Mouse (Mus musculus) urinary bladder, postnatal 14 days (tissue): ENCODE measurements around the gene Fbln1.
A peak's percentile ranks its signal among the peaks of the same experiment; 100 is the strongest.

Source experiments
- DNase-seq: peaks from one replicate; pipeline ENCODE4 v3.0.0; 2021; ENCODE audit warnings: low spot score

Fbln1 gene

DNA sequence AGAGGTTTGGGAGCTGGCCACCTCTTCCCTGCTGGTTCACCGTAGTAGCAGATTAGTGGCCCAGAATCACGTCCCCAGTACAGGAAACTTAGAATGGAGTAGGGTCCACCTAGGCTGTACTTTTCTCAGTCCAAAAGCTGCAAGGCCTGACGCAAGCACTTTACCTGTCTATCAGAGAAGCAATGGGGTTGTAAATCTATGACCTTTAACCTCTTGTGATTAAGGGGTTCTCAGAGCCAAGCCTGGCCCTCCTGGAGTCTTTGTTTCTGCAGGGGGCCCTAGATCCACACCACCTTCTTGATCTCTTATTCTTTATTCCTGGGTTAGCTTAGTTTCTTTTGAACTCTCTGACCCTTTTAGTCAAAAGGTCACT lies 940 bp downstream of the Fbln1 start:
- DNase-seq, result no peak

DNA sequence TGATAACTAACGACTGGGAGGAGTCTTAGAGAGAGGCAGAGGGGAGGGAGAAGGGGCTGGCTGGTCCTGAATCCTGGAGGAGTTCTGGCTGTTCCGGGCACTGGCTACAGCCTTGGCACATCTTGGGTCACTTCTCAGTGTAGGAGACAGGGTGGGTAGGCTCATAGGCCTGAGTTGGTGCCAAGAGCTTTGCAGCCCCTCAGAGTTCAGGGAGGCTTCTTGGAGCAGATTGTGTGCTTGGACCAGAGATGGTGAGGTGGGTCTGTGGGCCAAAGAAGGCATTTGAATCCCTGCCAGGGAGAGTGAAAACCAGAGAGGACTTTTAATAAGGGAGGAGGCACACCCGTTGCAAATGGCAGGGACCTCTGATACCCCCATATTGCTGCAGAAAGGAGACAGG lies 1.3 kb downstream of the Fbln1 start:
- no peak for DNase-seq

DNA sequence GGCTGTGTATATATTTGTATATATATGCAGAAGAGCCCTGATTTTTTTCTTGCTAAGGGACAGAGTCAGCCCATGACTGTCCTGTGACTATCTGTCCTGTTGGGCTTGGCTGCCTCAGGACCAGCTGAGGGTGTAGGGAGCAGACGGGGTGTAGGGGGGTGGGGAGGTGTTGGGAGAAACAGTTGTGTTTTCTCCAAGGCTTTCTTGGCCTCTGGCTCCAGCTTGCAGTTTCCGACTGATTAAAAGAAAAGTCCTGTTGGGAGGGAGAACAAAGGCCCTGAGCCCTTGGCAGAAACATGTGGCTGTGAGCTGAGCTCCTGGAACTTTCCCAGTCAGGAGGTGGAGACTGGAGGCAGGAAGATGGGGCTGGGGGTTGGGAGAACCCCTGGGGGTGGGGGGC lies 2.0 kb downstream of the Fbln1 start:
- DNase-seq, result peak; percentile 61

DNA sequence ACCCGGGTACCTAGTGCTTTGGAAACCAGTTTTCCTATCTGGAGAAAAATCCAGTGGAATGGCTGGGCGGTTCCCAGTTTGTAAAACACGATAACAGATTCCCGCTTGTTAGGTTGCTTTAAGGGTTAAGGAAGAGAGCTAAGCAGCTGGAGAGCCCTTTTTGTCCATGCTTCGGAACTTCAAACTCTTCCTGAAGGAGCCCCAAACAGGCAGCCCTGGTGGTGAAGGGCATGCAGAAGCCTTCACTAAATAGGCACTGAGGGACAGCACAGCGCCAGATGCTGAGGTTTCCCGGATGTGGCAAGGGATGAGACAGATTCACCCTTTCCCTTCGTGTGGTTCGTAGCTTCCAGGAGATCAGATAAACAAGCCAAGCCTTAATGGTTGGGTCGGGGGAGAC lies 2.6 kb downstream of the Fbln1 start:
- DNase-seq, result no peak

DNA sequence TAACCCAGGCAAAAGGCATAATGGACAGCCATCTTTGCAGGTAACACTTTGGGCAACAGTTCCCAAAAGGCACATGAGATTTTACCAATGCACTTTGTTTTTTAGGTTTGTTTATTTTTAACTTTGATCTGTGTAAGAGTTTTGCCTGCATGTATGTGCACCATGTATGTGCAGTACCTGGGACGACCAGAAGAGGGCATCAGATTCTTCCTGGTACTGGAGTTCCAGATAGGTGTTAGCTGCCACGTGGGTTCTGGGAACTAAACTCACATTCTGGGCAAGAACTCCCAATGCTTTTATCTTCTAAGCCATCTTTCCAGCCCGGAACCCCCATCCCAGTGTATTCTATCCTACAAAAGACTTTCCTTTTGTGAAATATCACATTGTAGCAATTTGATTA lies 3.6 kb downstream of the Fbln1 start:
- peak; percentile 28 for DNase-seq

DNA sequence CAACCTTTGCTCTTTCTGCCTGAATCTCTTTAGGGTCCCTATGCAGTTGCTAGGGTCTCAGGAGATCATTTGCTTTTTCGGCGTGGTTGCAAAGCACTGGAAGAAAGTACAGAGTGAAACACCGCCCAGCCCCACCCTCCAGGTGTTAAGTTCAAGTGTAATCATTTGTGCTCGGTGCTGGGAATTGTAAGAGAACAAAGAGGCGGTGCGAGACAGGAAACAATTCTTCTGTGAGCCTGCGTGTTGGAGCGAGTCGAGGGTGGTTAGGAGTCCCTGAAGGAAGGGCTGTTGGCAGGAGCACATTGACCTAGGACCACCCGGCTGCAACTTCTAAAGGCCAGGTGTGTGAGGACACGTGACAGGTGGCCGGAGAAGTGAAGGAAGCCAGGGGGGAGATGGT lies 4.9 kb downstream of the Fbln1 start:
- DNase-seq, result no peak

DNA sequence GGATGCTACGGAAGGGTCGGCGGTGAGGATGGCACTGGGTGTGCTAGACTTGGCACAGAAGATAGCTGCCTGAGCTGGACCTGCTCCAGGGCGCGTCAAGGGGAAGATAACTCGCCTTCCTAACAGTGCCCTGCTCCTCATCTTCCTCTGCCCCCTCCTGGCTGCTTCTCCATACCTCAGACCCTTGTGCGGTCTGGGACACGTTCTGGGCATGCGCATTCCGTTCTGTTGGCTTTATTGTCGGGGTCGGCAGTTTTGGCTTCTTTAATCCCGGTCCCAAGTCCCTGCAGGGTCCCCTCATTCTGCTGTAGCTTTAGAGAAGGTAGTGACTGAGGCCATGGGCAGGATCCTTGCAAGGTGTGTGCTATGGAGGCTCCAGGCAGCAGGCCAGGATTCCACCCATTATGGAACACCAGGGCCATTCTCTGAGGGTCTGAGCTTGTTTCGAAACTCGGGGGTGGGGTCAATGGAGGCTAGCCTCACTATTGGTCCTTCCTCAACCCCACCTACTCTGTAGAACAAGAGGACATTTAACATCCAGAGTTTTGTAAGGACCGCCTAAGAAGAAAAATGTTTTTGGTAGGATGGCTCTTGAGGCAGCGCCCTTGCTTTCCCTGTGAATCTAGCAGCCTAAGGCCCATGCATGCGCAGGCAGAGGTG lies 5.5 kb downstream of the Fbln1 start:
- no peak for DNase-seq

DNA sequence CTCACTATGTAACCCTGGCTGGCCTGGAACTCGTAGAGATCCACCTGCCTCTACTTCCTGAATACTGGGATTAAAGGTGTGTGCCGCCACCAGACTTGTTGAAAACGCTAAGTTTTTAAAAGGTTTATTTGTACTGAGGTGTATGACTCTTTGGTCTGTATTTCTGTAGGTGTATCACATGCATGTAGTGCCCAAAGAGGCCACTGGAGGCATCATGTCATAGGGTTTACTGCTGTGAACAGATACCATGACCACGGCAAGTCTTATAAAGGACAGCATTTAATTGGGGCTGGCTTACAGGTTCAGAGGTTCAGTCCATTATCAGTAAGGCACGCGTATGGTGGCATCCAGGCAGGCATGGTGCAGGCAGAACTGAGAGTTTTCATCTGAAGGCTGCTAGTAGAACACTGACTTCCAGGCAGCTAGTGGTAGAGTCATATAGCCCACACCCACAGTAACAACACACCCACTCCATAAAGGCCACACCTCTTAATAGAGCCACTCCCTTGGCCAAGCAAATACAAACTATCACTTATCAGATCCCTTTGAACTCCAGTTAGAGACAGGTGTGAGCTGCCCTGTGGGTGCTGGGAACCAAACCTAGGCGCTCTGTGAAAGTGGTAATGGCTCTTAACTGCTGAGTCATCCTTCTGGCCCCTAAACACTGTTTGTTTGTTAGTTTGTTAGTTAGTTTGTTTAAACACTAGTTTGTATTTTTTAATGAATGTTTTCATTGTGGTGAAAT lies 10.5 kb downstream of the Fbln1 start:
- DNase-seq, result no peak

DNA sequence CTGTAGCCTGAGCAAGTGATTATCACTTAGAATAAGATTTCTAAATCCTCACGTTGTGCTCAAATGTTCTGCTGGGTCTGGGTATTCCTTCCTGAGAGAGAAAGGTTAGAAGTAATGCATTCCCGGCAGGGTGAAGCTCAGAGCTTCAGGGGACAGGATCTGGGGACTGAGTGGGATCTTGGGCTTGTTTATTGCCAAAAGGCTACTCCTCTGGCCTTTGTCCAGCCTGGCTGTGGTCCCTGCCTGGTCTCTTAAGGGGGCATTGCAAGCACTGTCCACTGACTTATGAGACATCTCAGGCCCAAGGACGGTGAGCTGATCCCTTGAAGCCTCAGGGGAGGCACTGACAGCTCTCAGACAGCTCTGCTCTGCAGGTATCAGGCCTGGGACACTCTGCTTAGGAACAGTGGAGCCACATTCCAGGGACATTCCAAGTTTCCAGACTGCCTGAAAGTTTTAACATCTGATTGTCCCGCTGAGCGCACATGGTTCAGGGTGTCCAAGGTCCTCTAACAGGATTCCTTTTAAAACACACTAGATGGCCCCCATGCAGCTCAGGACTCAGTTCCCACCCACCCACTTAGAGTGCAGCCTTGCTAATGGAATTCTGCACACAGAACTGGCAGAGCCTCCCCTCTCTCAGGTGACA lies 13.0 kb downstream of the Fbln1 start:
- DNase-seq, result no peak

DNA sequence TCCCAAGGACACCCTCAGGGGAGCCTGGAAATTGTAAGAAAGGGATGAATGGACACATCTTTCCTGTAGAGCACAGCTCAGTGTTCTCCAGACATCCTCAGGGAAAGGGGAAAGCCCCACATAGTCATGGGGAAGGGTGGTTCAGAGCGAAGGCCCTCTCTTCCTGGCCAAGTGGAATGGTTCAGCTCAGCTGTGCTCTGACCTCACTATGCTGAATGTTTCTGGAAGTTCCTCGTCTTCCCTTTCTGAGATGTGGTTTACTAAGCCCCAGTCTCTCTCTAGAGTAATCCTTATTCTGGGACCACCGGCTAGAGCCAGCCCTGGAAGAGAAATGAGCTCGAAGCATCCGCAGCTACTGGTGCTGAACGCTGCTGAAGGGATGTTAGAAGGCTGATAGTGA lies 14.6 kb downstream of the Fbln1 start:
- DNase-seq, result no peak

DNA sequence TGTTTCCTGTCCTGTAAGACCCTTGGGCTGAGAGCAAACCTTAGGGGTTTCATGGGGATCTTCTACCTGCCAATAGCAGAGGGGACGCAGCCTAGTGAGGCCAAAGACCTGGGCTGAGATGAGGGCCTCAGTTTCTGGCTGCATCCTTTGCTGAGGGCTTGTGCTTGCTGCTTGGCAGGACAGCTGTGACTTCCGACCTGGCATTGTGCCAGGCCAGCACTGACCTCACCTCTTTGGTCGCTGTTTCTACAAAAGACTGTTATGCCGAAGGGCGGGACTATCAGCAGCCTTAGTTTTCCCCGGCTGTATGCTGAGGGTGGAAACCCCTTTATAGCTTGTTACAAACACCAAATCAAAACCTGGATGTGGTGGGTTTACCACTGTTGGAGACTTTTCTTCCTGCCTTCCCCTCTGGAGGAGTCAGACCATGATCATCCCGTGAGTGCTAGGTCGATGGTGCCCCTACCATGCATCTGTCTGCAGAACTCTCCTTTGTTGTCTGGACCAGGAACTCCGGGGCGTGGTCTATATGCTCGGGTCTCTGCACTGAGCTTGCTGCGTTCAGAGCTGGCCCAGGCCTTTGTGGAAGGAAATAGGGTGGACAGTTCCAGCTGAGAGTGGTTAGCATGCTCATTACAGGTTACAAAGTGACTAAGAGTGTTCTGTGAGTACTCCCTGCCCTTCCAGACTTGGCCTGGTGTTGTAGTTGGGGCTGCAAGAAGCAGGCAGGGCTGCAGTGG lies 15.5 kb downstream of the Fbln1 start:
- DNase-seq, result no peak

DNA sequence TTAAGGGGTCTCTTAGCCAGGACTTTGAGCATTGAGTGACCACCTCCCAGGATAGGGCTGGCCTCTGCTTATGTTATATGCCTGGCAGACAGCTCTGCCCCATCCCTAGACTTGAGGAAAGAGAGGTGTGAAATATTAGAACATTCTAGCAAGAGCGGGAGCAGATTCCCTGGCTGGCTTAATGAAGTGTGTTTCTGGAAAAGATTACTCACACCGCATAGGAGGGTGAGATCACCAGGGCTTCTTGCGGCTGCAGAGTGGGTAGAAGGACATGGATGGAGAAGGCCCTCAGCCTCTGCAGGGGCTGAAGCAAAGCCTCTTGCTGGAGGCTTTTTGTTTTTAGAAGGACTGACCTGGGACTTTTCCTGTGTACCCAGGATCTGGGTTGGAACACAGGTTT lies 19.9 kb downstream of the Fbln1 start:
- no peak for DNase-seq

DNA sequence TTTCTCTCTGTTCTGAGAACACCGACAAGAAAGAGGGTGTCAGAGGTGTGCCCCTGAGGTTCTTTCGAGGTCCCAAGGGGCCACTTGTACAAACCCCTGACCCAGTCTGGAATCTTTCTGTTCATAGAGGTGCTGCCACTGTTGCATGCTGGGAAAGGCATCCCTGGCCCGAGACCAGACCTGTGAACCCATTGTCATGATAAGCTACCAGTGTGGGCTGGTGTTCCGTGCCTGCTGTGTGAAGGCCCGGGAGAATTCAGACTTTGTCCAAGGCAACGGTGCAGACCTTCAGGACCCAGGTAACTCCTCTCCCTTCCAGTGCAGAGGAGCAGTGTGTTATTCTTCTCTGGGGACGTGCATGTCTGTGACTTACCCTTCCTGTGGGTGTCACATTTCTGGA lies 21.1 kb downstream of the Fbln1 start:
- DNase-seq, result no peak

DNA sequence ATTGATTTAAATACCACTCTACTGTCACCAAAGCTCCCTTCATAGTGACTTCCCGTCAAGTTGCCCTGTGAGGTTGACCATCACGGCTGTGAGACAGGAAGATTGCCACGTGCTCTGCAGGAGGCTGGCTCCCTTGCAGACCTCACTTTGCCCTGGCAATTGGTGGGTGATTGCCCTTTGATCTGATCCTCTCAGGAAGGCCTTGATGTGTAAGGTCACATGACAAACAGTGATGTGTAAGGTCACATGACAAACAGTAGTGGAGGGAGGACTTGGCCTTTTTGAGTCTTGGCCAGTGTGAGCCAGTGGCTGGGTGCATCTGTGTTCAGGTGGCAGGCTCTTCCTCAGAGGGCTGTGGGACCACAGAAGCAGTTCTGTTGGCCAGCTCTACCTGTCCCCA lies 22.8 kb downstream of the Fbln1 start:
- no peak for DNase-seq

DNA sequence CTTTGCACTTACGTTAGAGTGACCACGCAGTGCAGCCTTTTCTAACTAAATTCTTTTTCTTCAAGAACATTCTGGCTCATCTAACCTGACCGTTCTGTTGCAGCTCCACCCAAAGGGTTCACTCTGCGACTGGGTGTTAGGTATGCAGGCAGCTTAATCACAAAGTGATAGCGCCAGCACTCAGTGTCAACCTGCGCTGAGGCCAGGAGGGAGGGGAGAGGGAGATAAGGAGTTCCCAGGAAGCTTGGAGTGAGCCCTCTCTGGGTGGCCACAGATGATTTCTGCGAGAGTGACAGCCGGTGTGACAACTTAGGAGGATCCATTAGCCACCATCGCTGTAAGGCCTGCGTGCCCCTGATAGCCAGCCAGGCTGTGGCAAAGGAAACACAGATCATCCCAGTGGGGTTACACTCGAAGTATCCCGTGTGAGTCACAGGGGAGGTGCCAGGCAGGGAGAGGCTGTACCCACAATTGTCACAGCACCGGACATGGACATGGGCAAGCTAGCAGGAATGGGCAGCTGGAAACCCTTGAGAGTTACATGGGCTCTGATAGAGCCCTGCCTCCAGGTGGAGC lies 24.3 kb downstream of the Fbln1 start:
- DNase-seq, result no peak

DNA sequence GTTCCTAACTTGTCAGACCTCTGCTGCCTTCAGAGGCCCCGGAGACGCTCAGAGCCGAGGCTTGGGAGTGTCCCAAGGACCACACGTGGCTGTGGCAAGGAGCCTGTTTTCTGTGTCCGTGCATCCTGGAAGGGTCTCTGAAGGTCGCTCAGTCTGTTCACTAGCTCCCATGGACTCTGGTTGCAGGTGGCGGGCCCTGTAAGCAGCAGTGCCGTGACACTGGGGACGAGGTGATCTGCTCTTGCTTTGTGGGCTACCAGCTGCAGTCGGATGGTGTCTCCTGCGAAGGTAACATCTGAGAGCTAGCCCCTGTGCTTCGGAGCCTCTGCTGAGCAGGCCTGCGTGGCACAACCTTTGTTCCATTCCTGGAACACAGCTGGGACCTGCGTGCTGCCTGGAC lies 24.9 kb downstream of the Fbln1 start:
- DNase-seq, result no peak

DNA sequence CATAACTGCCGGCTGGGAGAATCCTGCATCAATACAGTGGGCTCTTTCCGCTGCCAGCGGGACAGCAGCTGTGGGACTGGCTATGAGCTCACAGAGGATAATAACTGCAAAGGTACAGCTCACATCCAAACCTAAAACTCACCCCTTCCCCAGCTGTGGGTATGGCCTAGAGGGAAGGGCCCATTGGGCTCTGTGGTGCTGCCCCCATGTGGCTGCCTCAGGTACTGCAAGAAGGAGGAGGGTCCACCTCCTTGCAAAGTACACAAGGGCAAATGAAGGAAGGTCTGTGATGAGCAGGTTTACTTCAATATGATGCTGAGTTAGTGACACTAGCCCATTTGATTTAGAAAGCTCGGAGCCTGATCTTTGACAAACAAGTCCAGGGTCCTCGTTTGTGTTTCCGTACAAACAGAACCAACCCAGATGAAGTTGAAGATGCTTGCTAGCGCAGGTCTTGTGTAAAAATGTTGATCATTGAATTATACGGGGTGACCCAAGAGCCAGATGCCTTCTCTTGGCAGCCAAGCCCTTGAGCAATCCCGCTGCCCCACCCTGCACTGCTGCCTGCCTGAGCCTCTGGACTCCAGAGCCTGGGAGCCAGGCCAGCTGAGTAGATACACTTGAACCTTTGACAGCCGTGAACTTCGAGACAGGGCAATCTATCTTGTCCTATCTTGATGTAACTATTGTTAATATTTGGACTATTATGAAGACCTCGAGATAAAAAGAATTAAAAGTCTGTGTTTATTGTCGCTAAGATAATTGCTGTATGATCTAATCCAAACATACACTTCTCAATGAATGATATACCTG lies 25.9 kb downstream of the Fbln1 start:
- DNase-seq, result peak; percentile 88

DNA sequence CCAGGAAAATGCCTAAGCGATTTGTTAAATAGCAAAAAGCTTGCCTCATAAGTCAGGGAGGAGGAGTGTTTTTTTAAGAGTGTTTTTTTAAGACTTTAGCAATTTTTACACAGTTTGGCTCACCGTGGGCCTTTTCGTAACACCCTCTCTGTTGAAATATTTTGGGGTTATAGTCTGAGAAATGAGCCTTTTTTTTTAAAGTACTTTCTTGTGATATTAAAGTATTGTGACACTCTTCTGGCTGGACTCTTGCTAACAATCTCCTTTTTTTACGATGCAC lies 26.4 kb downstream of the Fbln1 start:
- DNase-seq, result peak; percentile 46

DNA sequence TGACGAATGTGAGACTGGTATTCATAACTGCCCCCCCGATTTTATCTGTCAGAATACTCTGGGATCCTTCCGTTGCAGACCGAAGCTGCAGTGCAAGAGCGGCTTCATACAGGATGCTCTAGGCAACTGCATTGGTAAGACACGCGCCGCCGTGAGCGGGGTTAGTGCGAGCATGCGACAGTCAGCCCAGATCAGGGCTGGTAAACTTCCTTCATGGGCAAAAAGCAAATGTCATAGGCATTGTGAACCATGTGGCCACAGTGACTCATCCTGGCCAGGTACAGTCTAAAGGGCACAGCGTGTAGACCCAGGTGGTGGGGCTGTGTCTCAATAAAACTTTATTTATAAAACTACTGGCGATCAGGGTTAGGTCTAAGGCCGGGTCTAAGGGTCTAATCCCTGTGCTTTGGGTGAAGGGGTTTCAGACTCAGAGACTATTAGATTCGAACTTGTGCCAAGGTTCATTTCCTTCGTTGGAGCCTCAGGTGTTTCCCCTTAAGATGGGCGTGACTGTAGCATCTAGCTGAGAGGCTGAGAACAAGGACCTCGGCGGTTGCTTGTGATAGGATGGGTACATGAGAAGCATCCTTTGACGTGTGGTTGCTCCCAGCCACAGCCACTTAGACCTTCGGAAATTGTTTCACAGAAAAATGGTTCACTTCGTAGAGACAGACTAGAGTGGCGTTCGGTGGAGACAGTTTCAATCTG lies 26.9 kb downstream of the Fbln1 start:
- DNase-seq, result peak; percentile 33

DNA sequence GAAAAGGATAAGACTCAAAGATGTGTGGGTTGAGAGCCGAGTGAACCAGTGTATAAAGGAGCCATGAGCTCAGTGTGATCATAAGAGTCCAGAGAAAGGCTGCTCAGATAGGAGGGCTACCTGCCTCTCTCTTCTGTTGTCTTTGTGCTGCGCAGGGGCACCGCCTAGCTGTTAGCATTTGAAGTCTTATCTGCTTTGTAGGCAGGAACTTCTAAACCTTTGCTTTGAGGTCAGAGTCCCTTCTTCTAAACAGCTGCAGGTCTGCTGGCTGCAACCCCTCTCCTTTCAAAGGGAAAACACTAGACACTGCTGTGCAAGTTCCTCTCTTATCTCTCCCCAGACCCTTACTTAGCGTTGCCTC lies 27.5 kb downstream of the Fbln1 start:
- no peak for DNase-seq

DNA sequence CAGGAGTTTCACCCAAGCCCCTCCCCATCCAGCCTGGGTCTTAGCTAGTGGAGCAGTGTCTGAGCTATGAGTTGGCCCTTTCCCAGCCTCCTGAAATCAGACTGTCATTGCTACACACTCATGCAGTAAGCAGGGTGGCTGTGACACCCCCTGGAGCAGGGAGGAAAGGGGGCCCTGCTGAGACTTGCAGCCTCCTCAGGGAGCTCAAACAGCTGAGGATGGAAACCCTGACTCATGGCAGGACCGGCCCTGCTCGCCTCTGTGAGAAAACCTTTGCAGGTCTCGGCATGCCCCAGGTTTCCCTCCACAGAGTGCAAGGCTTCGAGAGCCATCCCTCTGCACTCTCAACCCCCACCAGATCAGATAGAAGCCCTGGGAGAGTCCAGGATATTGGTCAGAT lies 27.9 kb downstream of the Fbln1 start:
- DNase-seq, result peak; percentile 84
